Mouse (Mus musculus): ENCODE measurements around the gene Arhgap36. TPM values are rescaled to one million over a fixed set of nuclear protein-coding genes. Genes with fewer than 3 reads are reported as not detected.

The Arhgap36 gene
- polyA plus RNA-seq (2016; fragmentation: Nextera tagmentation; extraction: Ambion mirVana): 1.2 and 1.4 TPM in 2 replicates

DNA sequence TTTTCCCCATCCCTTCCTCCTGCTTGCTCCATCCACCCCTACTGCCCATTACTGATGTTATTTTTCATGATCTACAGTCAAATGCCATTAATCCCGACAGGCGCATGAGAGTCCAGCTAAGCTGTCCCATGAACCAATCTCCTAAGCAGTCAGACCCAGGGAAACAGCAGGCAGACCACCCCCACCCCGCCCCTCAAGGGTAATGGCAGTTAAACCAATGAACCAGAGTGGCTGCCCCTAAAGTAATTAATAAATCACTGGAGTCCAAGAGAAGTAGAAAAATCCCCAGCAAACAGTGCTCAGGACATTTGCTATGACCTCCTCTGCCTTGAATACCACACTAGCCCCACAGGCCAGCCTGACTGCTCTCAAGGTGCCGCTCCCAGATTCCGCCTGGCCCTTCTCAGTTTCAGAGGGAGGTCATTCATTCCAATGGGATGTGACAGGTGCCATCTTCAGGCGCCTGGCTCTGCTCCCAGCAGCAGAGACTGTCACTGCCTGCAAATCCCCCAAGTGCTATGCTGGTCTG is at the start of gene Arhgap36:
Arhgap36 (plus strand) TSS at position 504 of the 529 bp plus-strand sequence.
- ATAC-seq (ENCODE audit: insufficient number of reproducible peaks, insufficient read depth, low FRiP score, low TSS enrichment, low read depth): no peak
- Histone ChIP-seq H3K27ac (no peak within 1 kb of the TSS), H3K4me3 (replicated peaks) (no peak within 1 kb of the TSS), H3K36me3 (no peaks in the 10 kb centered on the region), H3K4me1 (replicated peaks) (no peaks in the 10 kb centered on the region), H3K9me3 (no peaks in the 10 kb centered on the region), H3K9ac (replicated peaks) (no peak within 1 kb of the TSS), H3K27me3 (no peaks in the 10 kb centered on the region), H3K4me2 (no peak within 1 kb of the TSS)
- 54% methylated on average over 6 of the region's 6 CpGs for WGBS

DNA sequence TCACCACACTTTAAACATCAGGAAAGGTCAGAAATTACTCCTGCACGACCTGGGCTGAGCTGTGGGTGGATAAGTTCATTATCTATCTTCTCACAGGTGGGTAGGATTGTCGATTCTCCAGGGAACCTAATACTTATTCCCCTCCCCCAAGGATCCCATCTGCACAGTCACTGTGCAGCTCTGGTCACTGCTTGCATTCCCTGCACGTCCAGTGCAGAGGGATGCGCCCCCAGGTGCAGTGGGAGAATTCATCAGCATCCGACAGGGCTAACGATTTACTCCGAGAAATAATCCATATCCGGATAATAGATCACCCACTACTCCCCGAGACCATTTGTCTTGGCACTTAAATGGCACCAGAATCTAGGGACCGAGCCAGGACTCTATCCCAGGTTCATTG is 6.0 kb upstream of the Arhgap36 start:
- H3K4me3 ChIP-seq (replicated peaks): no peak overlapping the region
- no peaks in the 10 kb centered on the region for H3K36me3 ChIP-seq
- no peak overlapping the region for H3K27ac ChIP-seq
- H3K4me1 ChIP-seq (replicated peaks): no peaks in the 10 kb centered on the region
- H3K27me3 ChIP-seq: no peaks in the 10 kb centered on the region
- H3K4me2 ChIP-seq: no peak overlapping the region
- H3K9me3 ChIP-seq: no peaks in the 10 kb centered on the region
- ATAC-seq (ENCODE audit: insufficient number of reproducible peaks, insufficient read depth, low FRiP score, low TSS enrichment, low read depth): no peak
- 69% methylated on average over 10 of the region's 10 CpGs for WGBS
- H3K9ac ChIP-seq (replicated peaks): no peak overlapping the region

GRCm38 (mm10) chrX:49470287-49471054 is 6.7 kb downstream of the Arhgap36 start:
- peak overlapping the region; percentile 62 for H3K4me2 ChIP-seq
- peak; percentile 68; the same call in 1 of the 2 replicates for ATAC-seq (ENCODE audit: insufficient number of reproducible peaks, insufficient read depth, low FRiP score, low TSS enrichment, low read depth)
- H3K27me3 ChIP-seq: peaks cover 4% of the 10 kb centered on the region; the same call in 1 of the 2 replicates
- no peaks in the 10 kb centered on the region for H3K4me1 ChIP-seq (replicated peaks)
- H3K27ac ChIP-seq: no peak overlapping the region
- H3K4me3 ChIP-seq (replicated peaks): peak overlapping the region; percentile 42
- peak overlapping the region; percentile 27; the same call in 1 of the 2 replicates for H3K9ac ChIP-seq (replicated peaks)
- WGBS: 27% methylated on average over 32 of the region's 34 CpGs
- no peaks in the 10 kb centered on the region for H3K9me3 ChIP-seq
- H3K36me3 ChIP-seq: no peaks in the 10 kb centered on the region

GRCm38 (mm10) chrX:49479968-49480809 is 16.4 kb downstream of the Arhgap36 start:
- peak; percentile 75 for ATAC-seq (ENCODE audit: insufficient number of reproducible peaks, insufficient read depth, low FRiP score, low TSS enrichment, low read depth)
- Histone ChIP-seq H3K4me3 (replicated peaks) (peak overlapping the region; percentile 38), H3K27me3 (peaks cover 31% of the 10 kb centered on the region; the same call in 1 of the 2 replicates), H3K36me3 (no peaks in the 10 kb centered on the region), H3K4me1 (replicated peaks) (no peaks in the 10 kb centered on the region), H3K27ac (no peak overlapping the region), H3K9ac (replicated peaks) (no peak overlapping the region), H3K9me3 (no peaks in the 10 kb centered on the region), H3K4me2 (peak overlapping the region; percentile 60)
- WGBS: 22% methylated on average over 24 of the region's 29 CpGs

DNA sequence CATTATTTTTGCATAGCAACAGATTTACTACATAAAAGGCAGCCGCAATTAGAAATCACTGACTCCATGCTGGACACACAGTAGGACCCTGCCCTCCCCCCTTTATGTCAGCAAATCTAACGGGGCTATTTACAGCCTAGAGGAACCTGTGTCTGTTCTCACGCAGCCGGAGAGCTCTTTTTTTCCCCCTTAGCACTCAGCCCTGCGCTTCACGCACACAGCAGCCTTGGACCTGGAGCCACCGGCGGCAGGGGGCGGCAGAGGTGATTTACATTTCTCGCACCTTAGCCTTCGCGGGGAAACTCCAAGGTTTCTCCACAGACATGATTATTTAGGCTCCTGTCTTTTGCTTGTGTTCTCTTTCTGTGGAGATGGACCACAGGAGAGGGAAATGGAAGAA is 17.1 kb downstream of the Arhgap36 start:
- no peaks in the 10 kb centered on the region for H3K9me3 ChIP-seq
- WGBS: 20% methylated on average over 12 of the region's 12 CpGs
- no peak overlapping the region for H3K9ac ChIP-seq (replicated peaks)
- no peaks in the 10 kb centered on the region for H3K4me1 ChIP-seq (replicated peaks)
- peaks cover 37% of the 10 kb centered on the region; the same call in 1 of the 2 replicates for H3K27me3 ChIP-seq
- no peaks in the 10 kb centered on the region for H3K36me3 ChIP-seq
- peak overlapping the region; percentile 60 for H3K4me2 ChIP-seq
- H3K27ac ChIP-seq: no peak overlapping the region
- ATAC-seq (ENCODE audit: insufficient number of reproducible peaks, insufficient read depth, low FRiP score, low TSS enrichment, low read depth): no peak
- peak overlapping the region; percentile 38 for H3K4me3 ChIP-seq (replicated peaks)

DNA sequence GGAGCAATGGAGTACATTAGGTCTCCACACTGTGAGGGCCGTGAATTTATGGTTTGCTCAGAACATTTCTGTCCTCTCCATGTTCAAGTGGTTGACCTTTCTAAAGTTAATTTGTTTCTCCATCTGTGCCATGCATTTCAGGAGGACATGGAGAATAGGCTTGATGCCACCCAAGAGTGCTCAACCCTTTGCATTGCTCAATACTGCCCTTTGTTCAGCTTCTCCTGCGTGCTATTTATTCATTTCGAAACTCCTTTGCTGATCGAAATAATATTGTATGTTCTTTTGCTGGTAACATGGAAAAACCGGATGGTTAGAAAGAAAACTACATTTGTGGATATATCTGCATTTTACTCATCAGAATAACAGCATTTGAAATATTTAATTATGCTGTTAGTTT is 25.4 kb downstream of the Arhgap36 start:
- Histone ChIP-seq H3K27ac (no peak overlapping the region), H3K9me3 (no peaks in the 10 kb centered on the region), H3K36me3 (no peaks in the 10 kb centered on the region), H3K9ac (replicated peaks) (no peak overlapping the region), H3K4me3 (replicated peaks) (no peak overlapping the region), H3K27me3 (peaks cover 32% of the 10 kb centered on the region), H3K4me1 (replicated peaks) (no peaks in the 10 kb centered on the region), H3K4me2 (no peak overlapping the region)
- no peak for ATAC-seq (ENCODE audit: insufficient number of reproducible peaks, insufficient read depth, low FRiP score, low TSS enrichment, low read depth)
- WGBS: 85% methylated on average over 5 of the region's 5 CpGs

DNA sequence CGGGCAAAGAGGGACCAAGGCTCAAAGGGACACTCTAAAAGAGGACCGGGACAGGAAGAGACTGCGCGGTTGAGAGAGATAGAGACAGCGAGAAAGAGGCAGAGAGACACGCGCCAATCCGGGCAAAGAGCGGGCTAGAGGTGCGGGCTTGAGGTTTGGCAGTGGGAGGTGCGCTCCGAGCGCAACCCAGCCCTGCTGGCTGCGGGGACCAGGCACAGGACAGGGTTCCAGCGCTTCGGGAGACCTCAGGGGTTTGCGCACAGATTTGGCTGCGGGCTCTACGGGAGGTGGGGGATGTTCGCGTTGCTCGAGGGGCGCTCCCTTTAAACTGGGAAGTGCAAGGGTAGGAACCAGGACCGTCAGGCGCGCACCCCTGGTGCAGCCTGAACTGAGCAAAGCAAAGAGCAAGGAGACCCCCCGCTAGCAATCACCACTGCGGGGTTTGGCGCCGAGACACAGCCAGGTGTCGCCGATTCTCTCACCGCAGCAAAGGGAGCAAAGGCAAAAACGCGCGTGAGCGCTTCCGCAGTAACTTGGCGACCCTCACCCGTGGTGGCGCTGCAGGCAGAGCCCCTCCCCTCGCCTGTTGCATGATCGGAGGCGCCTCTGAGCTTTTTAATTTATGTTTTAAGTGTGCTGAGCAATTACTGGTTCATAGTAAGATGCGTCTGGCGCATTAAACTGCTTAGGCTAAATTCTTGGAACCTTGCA is 30.1 kb downstream of the Arhgap36 start:
- no peaks in the 10 kb centered on the region for H3K4me1 ChIP-seq (replicated peaks)
- no peak overlapping the region for H3K9ac ChIP-seq (replicated peaks)
- no peak overlapping the region for H3K27ac ChIP-seq
- no peaks in the 10 kb centered on the region for H3K9me3 ChIP-seq
- H3K4me3 ChIP-seq (replicated peaks): peak overlapping the region; percentile 35
- H3K36me3 ChIP-seq: no peaks in the 10 kb centered on the region
- H3K4me2 ChIP-seq: peak overlapping the region; percentile 57
- 9% methylated on average over 46 of the region's 46 CpGs for WGBS
- no peak for ATAC-seq (ENCODE audit: insufficient number of reproducible peaks, insufficient read depth, low FRiP score, low TSS enrichment, low read depth)
- peaks cover 39% of the 10 kb centered on the region for H3K27me3 ChIP-seq

Other genes starting within 250 kb of the Arhgap36 start
- gene Enox2, start 175.7 kb upstream of the Arhgap36 start, polyA plus RNA-seq (2016; fragmentation: Nextera tagmentation; extraction: Ambion mirVana): 4.6 and 5.0 TPM in 2 replicates
- not detected in 2 replicates for gene Olfr1320, start 208.4 kb downstream of the Arhgap36 start, polyA plus RNA-seq (2016; fragmentation: Nextera tagmentation; extraction: Ambion mirVana)

All from limb, embryonic 12.5 days (tissue).